Mouse (Mus musculus): ENCODE results near the gene Gpr68.

Gene Gpr68

GRCm38 (mm10) chr12:100907598-100908297, at the start of gene Gpr68:
Gene Gpr68 (minus strand): TSS chr12:100908198.
- in situ Hi-C loops (cut with MboI, MseI), result no loop called here

DNA sequence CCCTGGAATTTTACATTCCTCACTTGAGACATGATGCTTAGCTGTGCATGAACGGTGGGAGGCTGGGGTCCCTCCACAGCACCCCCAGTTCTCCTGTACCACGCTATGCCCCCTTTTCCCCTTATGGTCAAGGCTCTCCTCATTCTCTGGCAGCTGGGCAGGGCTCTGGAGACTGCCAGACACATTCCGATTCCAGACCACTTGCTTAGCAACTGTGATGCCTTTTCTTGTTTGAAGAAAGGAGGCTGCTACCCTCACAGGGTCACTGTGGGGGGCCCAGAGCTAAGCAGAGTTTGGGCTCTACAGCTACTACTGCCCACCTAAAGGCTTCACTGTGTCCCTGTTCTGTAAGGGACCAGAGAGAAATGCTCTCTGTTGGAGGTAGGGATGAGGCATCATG, 49.3 kb upstream of the Gpr68 start:
- in situ Hi-C loops (cut with MboI, MseI), result no loop called here

DNA sequence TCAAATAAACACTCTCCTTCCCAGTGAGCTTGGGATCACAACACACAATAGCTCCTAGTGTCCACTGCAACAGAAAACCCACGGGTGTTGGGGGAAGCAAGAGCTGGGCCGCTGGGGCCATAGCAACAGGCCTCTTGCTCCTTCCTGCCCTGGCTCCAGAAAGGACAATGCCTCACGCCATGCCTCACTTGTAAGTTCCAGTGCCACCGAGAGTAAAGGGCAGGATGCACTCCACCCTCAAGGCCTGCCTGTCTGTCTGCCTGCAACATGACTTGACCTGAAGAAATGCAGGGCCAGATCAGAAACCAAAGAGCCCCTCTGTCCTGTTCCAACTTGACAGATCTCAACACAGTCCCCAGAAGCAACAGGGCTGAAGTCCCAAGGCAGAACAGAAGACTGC, 48.8 kb upstream of the Gpr68 start:
- in situ Hi-C loops (cut with MboI, MseI), result no loop called here

DNA sequence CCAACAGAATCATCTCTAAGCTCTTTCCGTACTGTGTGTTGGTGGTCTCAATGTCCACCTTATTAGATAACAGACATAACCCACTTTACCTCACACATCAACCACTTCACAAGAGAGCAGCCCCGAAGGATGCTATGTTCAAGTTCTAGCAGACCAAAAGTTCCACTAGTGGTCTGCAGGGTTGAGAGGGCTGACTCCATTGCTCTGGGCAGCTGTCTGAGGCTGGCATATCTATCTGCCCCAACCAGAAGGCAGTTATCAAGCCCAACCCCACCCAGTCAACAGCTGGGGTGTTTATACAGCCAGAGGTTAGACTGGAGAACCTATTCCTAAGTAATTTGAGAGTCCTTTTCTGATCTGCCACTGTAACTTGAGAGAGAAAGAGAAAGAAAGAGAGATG, 48.0 kb upstream of the Gpr68 start:
- in situ Hi-C loops (cut with MboI, MseI), result no loop called here

DNA sequence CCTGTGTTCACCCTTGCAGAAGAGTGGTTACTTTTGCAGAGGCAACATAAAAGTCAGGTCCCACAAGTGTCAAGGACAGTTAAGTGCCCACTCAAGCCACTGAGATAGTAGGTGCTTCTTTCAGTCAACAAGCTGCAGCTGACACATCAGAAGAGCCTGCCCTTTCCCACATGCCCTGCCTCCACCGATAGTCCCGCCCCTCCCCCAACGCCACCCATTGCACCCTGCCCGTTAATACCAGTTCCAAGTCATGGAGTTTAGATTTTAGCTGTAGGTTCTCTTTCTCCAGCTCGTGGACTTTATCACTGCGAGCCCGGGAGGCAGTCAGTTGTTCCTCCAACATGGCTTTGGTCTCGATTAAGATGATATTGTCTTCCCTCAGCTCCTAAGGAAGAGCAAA, 45.9 kb upstream of the Gpr68 start:
- in situ Hi-C loops (cut with MboI, MseI), result loop anchor here (5.0 kb wide), 1 partner anchor 78 kb away; no protein-coding TSS in a partner anchor

- in situ Hi-C loops (cut with MboI, MseI), result loop anchor here (5.0 kb wide), 1 partner anchor 80 kb away; no protein-coding TSS in a partner anchor
These were observed 44.4 kb upstream of the Gpr68 start for GRCm38 (mm10) chr12:100952193-100952931.

GRCm38 (mm10) chr12:100949146-100949545, 41.1 kb upstream of the Gpr68 start:
- in situ Hi-C loops (cut with MboI, MseI), result no loop called here

DNA sequence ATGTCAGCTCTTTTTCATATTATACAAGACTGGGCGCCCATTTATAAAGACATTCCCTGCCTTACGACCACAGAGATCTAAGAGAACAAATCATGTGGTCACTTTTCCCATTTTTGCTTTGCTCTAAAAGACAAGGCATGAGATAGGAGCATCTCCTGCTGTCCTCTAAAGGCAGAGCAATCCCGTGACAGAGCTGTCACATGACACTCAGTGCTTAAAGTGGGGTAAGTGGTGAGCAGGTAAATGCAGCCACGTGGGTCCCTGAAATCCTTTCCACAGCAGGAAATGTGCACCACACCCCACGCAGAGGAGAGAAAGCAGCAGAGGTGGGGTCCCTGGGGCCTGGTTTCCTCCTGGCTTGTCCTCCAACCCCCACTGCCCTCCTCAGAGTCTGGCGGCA, 40.0 kb upstream of the Gpr68 start:
- in situ Hi-C loops (cut with MboI, MseI), result no loop called here

DNA sequence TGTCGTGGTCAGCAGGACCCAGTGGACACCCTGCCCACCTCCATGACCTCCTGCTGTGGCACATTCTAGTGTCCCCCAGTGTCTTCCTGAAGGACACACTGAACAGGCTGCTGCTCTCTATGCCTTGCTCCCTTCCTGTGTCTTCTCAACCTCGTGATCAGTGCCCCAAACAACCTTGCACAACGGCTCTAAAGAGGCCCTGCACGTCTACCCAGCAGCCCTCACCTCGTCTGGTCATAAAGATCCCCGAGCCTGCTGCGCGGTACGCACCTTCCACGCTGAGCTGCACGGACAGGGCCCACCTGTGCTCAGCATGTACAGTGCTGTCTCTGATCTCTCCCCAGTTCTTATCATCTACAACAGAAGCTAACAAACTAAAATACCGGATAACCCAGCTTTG, 38.0 kb upstream of the Gpr68 start:
- in situ Hi-C loops (cut with MboI, MseI), result no loop called here

DNA sequence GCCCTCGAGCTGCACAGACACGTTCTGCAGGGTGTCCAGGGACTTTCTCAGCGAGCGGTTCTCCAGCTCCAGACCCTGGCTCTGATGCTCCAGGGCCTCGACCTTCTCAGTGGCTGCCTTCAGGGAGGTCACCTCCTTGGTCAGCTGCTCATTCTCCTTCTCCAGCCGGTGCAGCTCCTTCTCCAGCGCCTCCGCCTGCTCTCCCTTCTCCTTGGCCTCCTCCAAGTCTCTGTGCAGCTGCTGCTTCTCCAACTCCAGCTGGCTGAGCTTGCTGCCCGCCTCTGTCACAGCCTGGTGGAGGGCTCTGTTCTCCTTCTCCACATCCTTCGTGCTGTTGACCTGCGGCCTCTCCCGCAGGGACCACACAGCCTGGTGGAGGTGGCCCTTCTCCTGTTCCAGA, 37.5 kb upstream of the Gpr68 start:
- in situ Hi-C loops (cut with MboI, MseI), result no loop called here

DNA sequence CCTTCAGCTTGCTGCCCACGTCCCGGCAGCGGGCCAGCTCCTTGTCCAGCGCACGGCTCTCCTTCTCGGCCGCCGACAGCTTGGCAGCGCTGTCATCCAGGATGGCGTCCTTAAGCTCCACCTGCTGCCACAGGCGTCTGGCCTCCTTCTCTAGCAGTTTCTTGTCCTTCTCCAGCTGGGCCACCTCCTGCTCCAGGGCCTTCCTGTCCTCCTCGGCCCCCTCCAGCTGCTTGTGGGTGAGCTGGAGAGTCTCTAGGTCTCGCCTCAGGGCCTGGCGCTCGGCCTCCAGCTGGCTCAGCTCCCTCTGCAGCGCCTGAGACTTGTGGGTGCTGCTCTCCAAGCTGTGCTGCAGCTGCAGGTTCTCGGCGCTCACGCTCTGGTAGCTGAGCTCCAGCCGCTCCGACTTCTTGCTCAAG, 36.9 kb upstream of the Gpr68 start:
- in situ Hi-C loops (cut with MboI, MseI), result no loop called here

DNA sequence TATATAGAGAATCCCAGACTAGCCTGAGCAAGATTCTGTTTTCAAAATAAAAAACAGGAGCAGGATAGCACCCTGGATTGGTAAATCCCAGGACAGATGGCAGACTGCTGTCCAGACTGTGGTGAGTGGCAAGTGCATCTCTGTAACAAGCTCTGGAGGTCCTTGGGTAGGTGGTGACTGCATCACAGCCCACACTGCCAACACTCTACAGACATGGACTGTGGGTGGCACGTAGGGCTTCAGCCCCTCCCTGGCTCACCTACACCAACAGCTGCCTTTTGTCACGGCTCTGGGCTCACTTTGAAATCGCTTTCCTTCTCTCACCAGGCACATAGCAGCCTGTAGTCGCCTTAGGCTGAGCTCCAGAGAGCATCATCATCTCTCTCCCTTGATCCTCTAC, 35.1 kb upstream of the Gpr68 start:
- in situ Hi-C loops (cut with MboI, MseI), result no loop called here

GRCm38 (mm10) chr12:100941361-100941760, 33.4 kb upstream of the Gpr68 start:
- in situ Hi-C loops (cut with MboI, MseI), result no loop called here

GRCm38 (mm10) chr12:100937441-100938360, 29.7 kb upstream of the Gpr68 start:
- in situ Hi-C loops (cut with MboI, MseI), result loop anchor here (10.0 kb wide), 1 partner anchor 577 kb away; no protein-coding TSS in a partner anchor

DNA sequence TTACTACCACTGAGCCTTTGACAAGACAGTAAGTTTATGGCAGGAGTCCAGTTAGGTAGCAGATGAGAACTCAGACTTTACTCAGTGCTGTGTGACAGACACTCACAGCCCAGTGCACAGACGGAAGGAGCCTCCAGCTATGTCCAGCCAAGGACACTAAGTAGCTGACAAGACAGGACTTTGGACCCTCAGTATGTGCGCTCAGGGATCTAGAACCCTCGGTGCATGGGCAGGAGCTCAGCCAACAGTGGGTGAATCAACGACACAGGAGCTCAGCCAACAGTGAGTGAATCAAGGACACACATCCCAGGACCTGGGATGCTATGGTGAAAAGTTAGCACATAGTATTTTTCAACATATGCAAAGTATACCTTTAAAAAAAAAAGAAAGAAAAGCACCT, 28.7 kb upstream of the Gpr68 start:
- in situ Hi-C loops (cut with MboI, MseI), result loop anchor here (10.0 kb wide), 1 partner anchor 578 kb away; no protein-coding TSS in a partner anchor

DNA sequence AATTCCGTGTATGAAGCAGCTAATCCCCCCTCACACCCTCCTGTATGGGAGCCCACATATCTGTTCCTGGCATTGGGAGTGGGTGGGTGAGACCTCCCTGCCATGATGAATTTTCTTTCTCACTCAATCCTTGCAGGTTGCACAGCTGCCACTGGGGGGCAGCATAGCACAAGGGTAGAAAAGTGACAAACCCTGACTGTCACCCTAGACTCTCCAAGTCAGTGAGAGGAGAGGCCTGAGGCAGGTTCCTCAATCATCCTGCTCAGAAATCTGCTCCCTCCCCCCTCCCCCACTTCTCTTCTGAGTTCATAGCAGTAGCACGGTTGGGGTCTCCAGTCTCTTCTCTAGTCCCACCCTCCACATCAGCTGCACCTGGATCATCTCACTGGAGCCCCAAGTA, 28.1 kb upstream of the Gpr68 start:
- in situ Hi-C loops (cut with MboI, MseI), result loop anchor here (10.0 kb wide), 1 partner anchor 579 kb away; no protein-coding TSS in a partner anchor

GRCm38 (mm10) chr12:100934796-100935195, 26.8 kb upstream of the Gpr68 start:
- in situ Hi-C loops (cut with MboI, MseI), result loop anchor here (10.0 kb wide), 1 partner anchor 580 kb away; no protein-coding TSS in a partner anchor

- in situ Hi-C loops (cut with MboI, MseI), result loop anchor here (10.0 kb wide), 1 partner anchor 583 kb away; no protein-coding TSS in a partner anchor
These were observed 23.7 kb upstream of the Gpr68 start for GRCm38 (mm10) chr12:100931653-100932052.

GRCm38 (mm10) chr12:100928286-100928685, 20.3 kb upstream of the Gpr68 start:
- in situ Hi-C loops (cut with MboI, MseI), result loop anchor here (5.0 kb wide), 1 partner anchor 341 kb away; no protein-coding TSS in a partner anchor

- in situ Hi-C loops (cut with MboI, MseI), result loop anchor here (5.0 kb wide), 1 partner anchor 339 kb away; no protein-coding TSS in a partner anchor
These were observed 17.9 kb upstream of the Gpr68 start for GRCm38 (mm10) chr12:100925644-100926619.

All from T-helper 1 cell (primary cell).